Mouse (Mus musculus) urinary bladder, adult 2 months (tissue): ENCODE measurements around the gene Ceacam9. TPM values are rescaled to one million over a fixed set of nuclear protein-coding genes. Genes with fewer than 3 reads are reported as not detected.
A peak's percentile ranks its signal among the peaks of the same experiment; 100 is the strongest.
"Not testable (repeated sequence)": the region's sequence is repeated elsewhere in the genome, so short reads cannot be mapped to it uniquely, and the experiment has no call there.

Experiments used
- DNase-seq: peaks from one replicate; pipeline ENCODE4 v3.0.0; 2022; ENCODE audit warnings: low spot score
- polyA plus RNA-seq: library from polyadenylated mRNA; depleted of rRNA; stranded (reverse); fragments of >200 nt; gene quantifications from 2 replicates; pipeline ENCODE4 v1.2.3, GENCODE M21; 2012; rRNA removed

The Ceacam9 gene
- polyA plus RNA-seq, result not detected in 2 replicates

- DNase-seq, result no peak
Measured at GRCm38 (mm10) chr7:16721629-16722028, at the start of gene Ceacam9. Gene Ceacam9, plus strand, starts transcription at chr7:16721929.

- no peak for DNase-seq
Measured at GRCm38 (mm10) chr7:16673823-16674222, 47.9 kb upstream of the Ceacam9 start.

- DNase-seq, result not testable (repeated sequence)
Measured at GRCm38 (mm10) chr7:16674699-16675098, 47.0 kb upstream of the Ceacam9 start.

- DNase-seq, result no peak
Measured at GRCm38 (mm10) chr7:16675605-16676004, 46.1 kb upstream of the Ceacam9 start, which contains the start of gene Ceacam15. Gene Ceacam15, minus strand, starts transcription at chr7:16675705.

GRCm38 (mm10) chr7:16680194-16680593 is 41.5 kb upstream of the Ceacam9 start:
- not testable (repeated sequence) for DNase-seq

GRCm38 (mm10) chr7:16689196-16689595 is 32.5 kb upstream of the Ceacam9 start:
- no peak for DNase-seq

- no peak for DNase-seq
Measured at GRCm38 (mm10) chr7:16695025-16695424, 26.7 kb upstream of the Ceacam9 start.

GRCm38 (mm10) chr7:16699042-16699441 is 22.7 kb upstream of the Ceacam9 start:
- no peak for DNase-seq

- DNase-seq, result no peak
Measured at GRCm38 (mm10) chr7:16700583-16700982, 21.1 kb upstream of the Ceacam9 start.

GRCm38 (mm10) chr7:16706385-16706784 is 15.3 kb upstream of the Ceacam9 start:
- DNase-seq, result no peak

GRCm38 (mm10) chr7:16708244-16708643 is 13.5 kb upstream of the Ceacam9 start:
- DNase-seq, result no peak

GRCm38 (mm10) chr7:16710604-16711003 is 11.1 kb upstream of the Ceacam9 start:
- no peak for DNase-seq

- DNase-seq, result no peak
Measured at GRCm38 (mm10) chr7:16712633-16713415, 8.9 kb upstream of the Ceacam9 start.

GRCm38 (mm10) chr7:16716456-16717152 is 5.1 kb upstream of the Ceacam9 start:
- not testable (repeated sequence) for DNase-seq

- DNase-seq, result not testable (repeated sequence)
Measured at GRCm38 (mm10) chr7:16722490-16722889, 761 bp downstream of the Ceacam9 start.

GRCm38 (mm10) chr7:16728596-16729348 is 7.0 kb downstream of the Ceacam9 start:
- DNase-seq, result no peak

- DNase-seq, result not testable (repeated sequence)
Measured at GRCm38 (mm10) chr7:16729563-16729962, 7.8 kb downstream of the Ceacam9 start.

GRCm38 (mm10) chr7:16730791-16731190 is 9.1 kb downstream of the Ceacam9 start:
- DNase-seq, result no peak

- no peak for DNase-seq
Measured at GRCm38 (mm10) chr7:16731893-16732422, 10.2 kb downstream of the Ceacam9 start.

- no peak for DNase-seq
Measured at GRCm38 (mm10) chr7:16737606-16738072, 15.9 kb downstream of the Ceacam9 start.

- DNase-seq, result peak; percentile 85
Measured at GRCm38 (mm10) chr7:16738073-16738696, 16.5 kb downstream of the Ceacam9 start, which contains the start of gene Ap2s1. Gene Ap2s1, plus strand, starts transcription at chr7:16738410.
